ENCODE assay signal across 10 mouse cellular contexts in the genomic region with DNA sequence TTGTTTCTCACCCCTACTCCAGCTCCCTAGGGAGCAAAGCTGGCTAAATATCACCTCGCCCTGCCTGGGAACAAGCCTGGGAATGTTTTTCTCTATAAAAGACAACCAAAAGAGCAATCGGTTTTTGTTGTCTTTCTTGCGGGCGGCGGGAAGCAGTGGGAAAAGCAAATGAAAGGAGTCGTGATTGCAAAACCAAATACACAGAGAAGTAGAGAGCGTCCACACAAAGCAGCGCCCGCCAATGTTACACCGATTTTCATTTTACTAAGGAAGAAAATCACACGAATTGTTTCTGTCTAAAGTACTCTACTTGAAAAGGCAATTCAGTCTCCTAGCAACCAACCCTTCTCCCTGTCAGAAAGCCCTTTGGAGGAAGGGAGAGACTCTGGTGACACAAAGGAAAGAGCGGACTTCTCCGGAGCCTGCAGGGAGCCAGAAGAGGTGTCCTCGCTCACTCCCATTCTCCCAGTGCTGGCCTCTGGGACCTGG. TPM values are rescaled to one million over a fixed set of nuclear protein-coding genes. Genes with fewer than 3 reads are reported as not detected.
A peak's percentile ranks its signal among the peaks of the same experiment; 100 is the strongest.
DNase-seq lines count a peak whose midpoint lies in the region; ATAC-seq and TF ChIP-seq lines count a peak whose summit lies in the region.
"Had no signal": no experiment of that assay in that cellular context is flagged by ENCODE, and none has a peak within 500 bp of the region (broad histone marks: within the 10 kb centered on the region; RNA-seq: fewer than 3 reads in every experiment).

No protein-coding gene starts in this region.

- peak overlapping the region; percentile 49 for H3K4me2 ChIP-seq in hindbrain, embryonic 14.5 days (replicated peaks)
- H3K4me2 ChIP-seq in midbrain, embryonic 12.5 days (replicated peaks), result peak overlapping the region; percentile 57

- no peak for TF ChIP-seq EP300 in heart, adult 2 months (IDR thresholded peaks at IDR 0.05; ENCODE audit: insufficient read depth, low read depth, low read length)

- H3K9me3 ChIP-seq in heart, embryonic 10.5 days, result no peaks in the 10 kb centered on the region
- H3K9me3 ChIP-seq in hindbrain, embryonic 14.5 days (ENCODE audit: control insufficient read depth, low read length), result no peaks in the 10 kb centered on the region
- no peaks in the 10 kb centered on the region for H3K9me3 ChIP-seq in midbrain, embryonic 12.5 days

- H3K79me2 ChIP-seq in heart, adult 2 months (replicated peaks; ENCODE audit: control insufficient read depth, insufficient read depth, low read length), result no peaks in the 10 kb centered on the region

- intact Hi-C loops in heart, adult 2 months (cut with DNase I), result no loop called here

- H3K4me1 ChIP-seq in heart, embryonic 10.5 days, result peaks cover 7% of the 10 kb centered on the region; the same call in 1 of the 2 replicates
- H3K4me1 ChIP-seq in heart, adult 2 months (ENCODE audit: control insufficient read depth, insufficient read depth, low read length), result no peaks in the 10 kb centered on the region
- peaks cover 19% of the 10 kb centered on the region for H3K4me1 ChIP-seq in hindbrain, embryonic 14.5 days (replicated peaks; ENCODE audit: control insufficient read depth, insufficient read depth, low read length)
- peaks cover 27% of the 10 kb centered on the region for H3K4me1 ChIP-seq in midbrain, embryonic 12.5 days

- TF ChIP-seq POLR2A in heart, adult 2 months (IDR thresholded peaks at IDR 0.05; ENCODE audit: insufficient read depth, low read depth, low read length), result no peak

- no peaks in the 10 kb centered on the region for H3K36me3 ChIP-seq in heart, embryonic 10.5 days
- no peaks in the 10 kb centered on the region for H3K36me3 ChIP-seq in heart, adult 2 months (ENCODE audit: control insufficient read depth, insufficient read depth, low read length)
- no peaks in the 10 kb centered on the region for H3K36me3 ChIP-seq in hindbrain, embryonic 14.5 days (replicated peaks; ENCODE audit: control insufficient read depth, insufficient read depth)
- no peaks in the 10 kb centered on the region for H3K36me3 ChIP-seq in midbrain, embryonic 12.5 days

- peak; percentile 81 for ATAC-seq in hindbrain, embryonic 14.5 days (ENCODE audit: low FRiP score)
- ATAC-seq in midbrain, embryonic 12.5 days (ENCODE audit: low FRiP score, low read depth), result peak; percentile 88
- no peak for ATAC-seq in megakaryocyte progenitor cell, adult 5-6 weeks (replicated peaks; ENCODE audit: poor library complexity)

- H3K27me3 ChIP-seq in heart, embryonic 10.5 days (ENCODE audit: insufficient read depth, poor library complexity, severe bottlenecking), result no peaks in the 10 kb centered on the region
- H3K27me3 ChIP-seq in heart, adult 2 months (ENCODE audit: control insufficient read depth, insufficient read depth, low read length), result no peaks in the 10 kb centered on the region
- H3K27me3 ChIP-seq in hindbrain, embryonic 14.5 days (ENCODE audit: control insufficient read depth, insufficient read depth, low read length), result no peaks in the 10 kb centered on the region
- H3K27me3 ChIP-seq in midbrain, embryonic 12.5 days, result peaks cover 7% of the 10 kb centered on the region

- no peak for TF ChIP-seq CTCF in heart, adult 2 months (IDR thresholded peaks at IDR 0.05)

- DNase-seq in heart, embryonic 10.5 days (ENCODE audit: low spot score), result peak; percentile 64
- no peak for DNase-seq in heart, adult 2 months
- peak; percentile 60 for DNase-seq in brain, embryonic 18.5 days (ENCODE audit: low read depth, low spot score)
- DNase-seq in hindbrain, embryonic 14.5 days (ENCODE audit: low spot score), result peak; percentile 62
- no peak for DNase-seq in testis, postnatal 14 days (ENCODE audit: low spot score)
- DNase-seq in T-cell, adult 2 months (ENCODE audit: low spot score), result no peak

- peak overlapping the region; percentile 43 for H3K4me3 ChIP-seq in heart, embryonic 10.5 days
- no peak overlapping the region; the same call in 1 of the 2 replicates for H3K4me3 ChIP-seq in heart, adult 2 months
- H3K4me3 ChIP-seq in hindbrain, embryonic 14.5 days (replicated peaks; ENCODE audit: low read length), result peak overlapping the region; percentile 10
- peak overlapping the region; percentile 31 for H3K4me3 ChIP-seq in midbrain, embryonic 12.5 days

- no peak overlapping the region for H3K9ac ChIP-seq in heart, adult 2 months (ENCODE audit: low read depth, low read length)
- peak overlapping the region; percentile 53 for H3K9ac ChIP-seq in hindbrain, embryonic 14.5 days
- H3K9ac ChIP-seq in midbrain, embryonic 12.5 days (replicated peaks), result 0 out of 2 replicates have a peak overlapping the region, but pooled peaks have one; percentile 28

- WGBS in heart, embryonic 10.5 days, result 16% methylated on average over 14 of the region's 14 CpGs
- WGBS in heart, adult 2 months, result 20% methylated on average over 14 of the region's 14 CpGs
- 1% methylated on average over 14 of the region's 14 CpGs for WGBS in hindbrain, embryonic 14.5 days
- WGBS in midbrain, embryonic 12.5 days, result 2% methylated on average over 14 of the region's 14 CpGs

- peak overlapping the region; percentile 25; the same call in 1 of the 2 replicates for H3K27ac ChIP-seq in heart, embryonic 10.5 days
- H3K27ac ChIP-seq in heart, adult 2 months, result no peak overlapping the region
- H3K27ac ChIP-seq in hindbrain, embryonic 14.5 days, result peak overlapping the region; percentile 73
- peak overlapping the region; percentile 66 for H3K27ac ChIP-seq in midbrain, embryonic 12.5 days (replicated peaks)

RNA-seq across cellular contexts. Expression of a gene that starts 29.2 kb away (rescaled TPM):
- polyA plus RNA-seq in heart, embryonic 10.5 days (2016; fragmentation: Nextera tagmentation; extraction: Ambion mirVana), result 0.09 and 0.18 TPM in 2 replicates
- total RNA-seq in heart, adult 2 months (2021), result under 1 TPM; 0.52 to 0.80 TPM
- 0.14 and 0.23 TPM in 2 replicates for polyA plus RNA-seq in heart, adult 2 months (2012; rRNA removed)
- 2.1 and 2.3 TPM in 2 replicates for polyA plus RNA-seq in hindbrain, embryonic 14.5 days (2014; fragmentation: Nextera tagmentation; extraction: Ambion mirVana)
- 0.20 and 0.29 TPM in 2 replicates for polyA plus RNA-seq in midbrain, embryonic 12.5 days (2016; fragmentation: Nextera tagmentation; extraction: Ambion mirVana)
- not detected in 2 replicates for total RNA-seq in megakaryocyte progenitor cell, adult 5-6 weeks (2015)
- not detected in 2 replicates for total RNA-seq in megakaryocyte progenitor cell, adult 5-6 weeks (2017)
- total RNA-seq: CH12.LX; neutrophil, adult 5-6 weeks had no signal

RNA-seq across cellular contexts. Expression of a gene that starts 43.3 kb away (rescaled TPM):
- 78.3 and 101 TPM in 2 replicates for polyA plus RNA-seq in heart, embryonic 10.5 days (2016; fragmentation: Nextera tagmentation; extraction: Ambion mirVana)
- total RNA-seq in heart, adult 2 months (2021), result 10 to 100 TPM; 25.6 to 27.5 TPM
- 24.4 and 40.7 TPM in 2 replicates for polyA plus RNA-seq in heart, adult 2 months (2012; rRNA removed)
- polyA plus RNA-seq in hindbrain, embryonic 14.5 days (2014; fragmentation: Nextera tagmentation; extraction: Ambion mirVana), result 99.6 and 108 TPM in 2 replicates
- polyA plus RNA-seq in midbrain, embryonic 12.5 days (2016; fragmentation: Nextera tagmentation; extraction: Ambion mirVana), result 112 and 115 TPM in 2 replicates
- total RNA-seq in megakaryocyte progenitor cell, adult 5-6 weeks (2015), result 42.4 and 51.2 TPM in 2 replicates
- 81.3 and 83.9 TPM in 2 replicates for total RNA-seq in megakaryocyte progenitor cell, adult 5-6 weeks (2017)

RNA-seq across cellular contexts. Expression of a gene that starts 48.9 kb away (rescaled TPM):
- 1.5 and 43.0 TPM in 2 replicates for polyA plus RNA-seq in heart, embryonic 10.5 days (2016; fragmentation: Nextera tagmentation; extraction: Ambion mirVana)
- total RNA-seq in heart, adult 2 months (2021), result not detected
- 0.56 TPM in 1 of 2 replicates, not detected in the other for polyA plus RNA-seq in heart, adult 2 months (2012; rRNA removed)
- polyA plus RNA-seq in hindbrain, embryonic 14.5 days (2014; fragmentation: Nextera tagmentation; extraction: Ambion mirVana), result not detected in 2 replicates
- 0.17 TPM in 1 of 2 replicates, not detected in the other for polyA plus RNA-seq in midbrain, embryonic 12.5 days (2016; fragmentation: Nextera tagmentation; extraction: Ambion mirVana)
- not detected in 2 replicates for total RNA-seq in megakaryocyte progenitor cell, adult 5-6 weeks (2015)
- not detected in 2 replicates for total RNA-seq in megakaryocyte progenitor cell, adult 5-6 weeks (2017)
- total RNA-seq: CH12.LX; neutrophil, adult 5-6 weeks had no signal

Comparison
In these comparisons a context has a peak if more than half of its experiments do, and no peak if none do; other contexts are left out.
1. DNase-seq: peak in heart, embryonic 10.5 days (single experiment), brain, embryonic 18.5 days (single experiment) and hindbrain, embryonic 14.5 days (single experiment); none in heart, adult 2 months (0 of 2), testis, postnatal 14 days (single experiment) and T-cell, adult 2 months (single experiment).